Mouse (Mus musculus): ENCODE measurements at regions not wholly inside any gene's neighbourhood (a gene's known extent, or its start where the extent isn't known, plus 50 kb on each side); places are given as distances from the start of the nearest gene placed in this dataset.
"Not testable (repeated sequence)": the region's sequence is repeated elsewhere in the genome, so short reads cannot be mapped to it uniquely, and the experiment has no call there.

- DNase-seq (ENCODE audit: low read depth, low spot score), result no peak
Measured at GRCm38 (mm10) chr12:112298521-112298920, 152.5 kb downstream of the Kif26a start.

GRCm38 (mm10) chr12:112299089-112299488, 153.1 kb downstream of the Kif26a start:
- no peak for DNase-seq (ENCODE audit: low read depth, low spot score)

- no peak for DNase-seq (ENCODE audit: low read depth, low spot score)
Measured at GRCm38 (mm10) chr12:112299603-112300002, 153.6 kb downstream of the Kif26a start.

GRCm38 (mm10) chr12:112300125-112300524, 154.1 kb downstream of the Kif26a start:
- no peak for DNase-seq (ENCODE audit: low read depth, low spot score)

- no peak for DNase-seq (ENCODE audit: low read depth, low spot score)
Measured at GRCm38 (mm10) chr12:112301411-112301891, 155.4 kb downstream of the Kif26a start.

GRCm38 (mm10) chr12:112301929-112302328, 155.9 kb downstream of the Kif26a start:
- no peak for DNase-seq (ENCODE audit: low read depth, low spot score)

GRCm38 (mm10) chr12:112306208-112306607, 160.2 kb downstream of the Kif26a start:
- DNase-seq (ENCODE audit: low read depth, low spot score), result no peak

- DNase-seq (ENCODE audit: low read depth, low spot score), result no peak
Measured at GRCm38 (mm10) chr12:112308016-112308415, 162.0 kb downstream of the Kif26a start.

GRCm38 (mm10) chr12:112309096-112309495, 163.1 kb downstream of the Kif26a start:
- DNase-seq (ENCODE audit: low read depth, low spot score), result not testable (repeated sequence)

- peak; percentile 33 for DNase-seq (ENCODE audit: low read depth, low spot score)
Measured at GRCm38 (mm10) chr12:112309781-112310180, 163.8 kb downstream of the Kif26a start.

- DNase-seq (ENCODE audit: low read depth, low spot score), result no peak
Measured at GRCm38 (mm10) chr12:112310661-112311060, 164.7 kb downstream of the Kif26a start.

GRCm38 (mm10) chr12:112314781-112315180, 168.8 kb downstream of the Kif26a start:
- no peak for DNase-seq (ENCODE audit: low read depth, low spot score)

- DNase-seq (ENCODE audit: low read depth, low spot score), result no peak
Measured at GRCm38 (mm10) chr12:112317191-112317590, 171.2 kb downstream of the Kif26a start.

- DNase-seq (ENCODE audit: low read depth, low spot score), result no peak
Measured at GRCm38 (mm10) chr12:112318461-112318860, 170.8 kb upstream of the A530016L24Rik start.

GRCm38 (mm10) chr12:112322196-112322595, 167.1 kb upstream of the A530016L24Rik start:
- DNase-seq (ENCODE audit: low read depth, low spot score), result no peak

- no peak for DNase-seq (ENCODE audit: low read depth, low spot score)
Measured at GRCm38 (mm10) chr12:112327411-112327810, 161.8 kb upstream of the A530016L24Rik start.

GRCm38 (mm10) chr12:112328809-112329575, 160.3 kb upstream of the A530016L24Rik start:
- no peak for DNase-seq (ENCODE audit: low read depth, low spot score)

- no peak for DNase-seq (ENCODE audit: low read depth, low spot score)
Measured at GRCm38 (mm10) chr12:112329701-112330301, 159.4 kb upstream of the A530016L24Rik start.

GRCm38 (mm10) chr12:112330557-112330956, 158.7 kb upstream of the A530016L24Rik start:
- DNase-seq (ENCODE audit: low read depth, low spot score), result no peak

- DNase-seq (ENCODE audit: low read depth, low spot score), result no peak
Measured at GRCm38 (mm10) chr12:112331061-112331460, 158.2 kb upstream of the A530016L24Rik start.

GRCm38 (mm10) chr12:112333125-112334079, 155.8 kb upstream of the A530016L24Rik start:
- no peak for DNase-seq (ENCODE audit: low read depth, low spot score)

Data from A20 (cell line).